Mouse (Mus musculus): Measurements from ENCODE around the gene Smim24. TPM values are rescaled to one million over a fixed set of nuclear protein-coding genes. Genes with fewer than 3 reads are reported as not detected.

Smim24 gene
- polyA plus RNA-seq, 1 experiment, result 4.5 TPM

DNA sequence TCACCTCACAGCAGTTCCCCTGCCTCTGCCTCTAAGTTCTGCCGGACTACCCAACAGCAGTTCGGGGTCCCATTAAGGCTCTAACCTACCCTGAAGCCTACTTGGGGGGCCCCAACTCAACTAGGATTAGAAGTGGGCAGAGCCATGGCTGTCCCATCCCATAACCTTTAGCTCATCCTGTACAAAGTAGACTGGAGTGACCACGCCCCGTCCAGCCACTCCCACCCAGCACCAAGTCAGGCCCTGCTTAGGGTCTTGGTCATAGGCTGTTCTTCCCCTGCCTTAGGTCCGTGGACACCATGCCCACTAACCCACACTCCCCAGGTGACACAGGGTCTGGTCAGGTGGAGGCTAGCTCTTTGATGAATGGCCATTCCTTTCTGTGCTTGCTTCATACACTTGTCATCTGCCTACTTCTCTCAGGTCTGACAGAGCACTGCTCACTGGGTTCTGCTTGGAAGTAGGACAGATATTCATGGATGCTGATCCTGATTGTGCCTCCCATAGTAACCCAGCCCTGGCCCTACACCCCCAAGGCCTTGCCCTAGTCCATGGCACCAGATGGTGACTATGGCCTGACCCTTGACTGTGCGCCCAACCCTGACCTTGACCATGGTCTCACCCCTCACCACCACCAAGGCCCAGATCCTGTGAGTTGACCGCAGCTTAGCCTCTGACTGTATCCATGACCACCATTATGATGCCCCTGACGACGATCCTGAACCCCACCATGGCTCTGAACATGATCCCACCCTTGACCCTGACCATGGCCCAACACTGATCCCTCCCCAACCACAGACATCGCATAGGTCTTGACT lies 26.5 kb downstream of the Smim24 start:
- DNase-seq (ENCODE audit: extremely low spot score in 1 of 2, low spot score in 1 of 2), result no peak

DNA sequence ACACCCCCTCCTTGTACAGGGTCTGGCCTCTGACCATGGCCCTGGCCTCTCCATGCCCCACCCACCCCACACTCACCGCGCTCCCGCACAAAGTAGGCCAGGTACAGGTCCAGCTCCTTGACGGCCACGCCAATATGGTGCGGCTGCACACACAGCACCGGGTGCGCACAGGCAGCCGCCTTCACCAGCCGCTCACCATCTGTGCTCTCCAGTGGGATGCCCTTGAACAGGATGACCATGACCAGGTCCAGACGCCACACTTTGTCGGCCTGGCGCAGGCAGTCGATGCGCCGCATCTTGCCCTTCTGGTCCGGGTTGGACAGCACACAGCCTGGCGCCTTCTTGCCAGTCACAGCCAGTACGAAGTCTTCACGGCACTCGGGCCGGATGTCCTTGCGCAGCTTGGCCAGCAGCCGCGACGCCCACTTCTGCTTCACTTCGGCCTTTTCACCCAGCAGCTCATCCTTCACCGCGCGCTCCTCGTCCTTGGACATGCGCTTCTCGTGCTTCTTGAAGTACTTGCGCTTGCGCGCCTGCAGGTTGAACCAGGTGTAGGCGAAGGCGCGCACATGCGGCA lies 27.4 kb downstream of the Smim24 start:
- DNase-seq (ENCODE audit: extremely low spot score in 1 of 2, low spot score in 1 of 2), result no peak

DNA sequence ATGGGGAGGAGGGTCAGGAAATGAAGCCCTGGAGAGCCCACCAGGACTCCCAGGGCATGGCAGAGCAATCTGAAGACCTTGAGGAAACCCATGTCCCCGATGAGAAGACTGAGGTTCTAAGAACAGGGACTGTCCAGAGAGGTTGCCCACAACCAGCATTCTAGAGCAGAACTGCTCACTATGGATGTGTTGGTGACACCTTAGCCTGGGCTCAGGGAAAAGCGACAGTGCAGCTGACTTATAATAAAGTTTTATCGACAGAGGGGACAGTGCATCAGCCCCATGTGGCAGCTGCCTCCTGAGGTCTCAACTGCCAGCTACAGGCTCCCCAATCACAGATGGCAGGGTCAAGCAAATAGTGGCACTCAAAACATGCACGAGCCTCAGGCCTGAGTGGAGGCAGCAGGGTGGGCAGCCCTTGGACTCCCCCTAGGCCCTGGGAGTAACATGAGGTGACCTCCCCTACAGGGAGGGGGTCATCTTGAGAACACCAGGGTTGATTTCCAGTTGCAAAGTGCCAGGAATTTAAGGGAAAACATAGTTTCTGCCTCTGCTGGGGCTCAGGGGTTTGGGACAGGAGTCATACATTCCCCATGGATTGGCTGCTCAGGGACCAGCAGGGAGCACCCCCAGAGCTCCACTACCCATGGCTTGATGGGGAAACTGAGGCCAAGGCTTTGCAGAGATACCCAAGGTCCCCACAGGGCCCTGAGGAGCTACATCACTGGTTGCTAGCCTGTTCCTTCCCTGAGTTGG lies 28.4 kb downstream of the Smim24 start:
- DNase-seq (ENCODE audit: extremely low spot score in 1 of 2, low spot score in 1 of 2), result no peak

DNA sequence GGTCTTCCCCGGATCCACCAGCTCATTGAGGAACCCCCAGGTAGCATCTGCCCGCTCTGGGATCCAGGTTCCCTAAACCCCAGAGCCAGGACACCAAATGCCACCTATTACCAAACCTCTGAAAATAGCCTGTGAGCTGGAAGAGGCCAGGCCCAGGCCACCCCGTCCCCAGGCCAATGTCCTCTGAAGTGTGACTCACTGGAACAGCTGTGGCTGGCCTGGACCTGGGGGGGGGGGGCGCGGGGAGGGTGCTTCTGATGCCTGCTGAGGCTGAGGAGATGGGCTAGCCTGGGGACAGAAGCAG lies 28.9 kb downstream of the Smim24 start:
- no peak for DNase-seq (ENCODE audit: extremely low spot score in 1 of 2, low spot score in 1 of 2)

DNA sequence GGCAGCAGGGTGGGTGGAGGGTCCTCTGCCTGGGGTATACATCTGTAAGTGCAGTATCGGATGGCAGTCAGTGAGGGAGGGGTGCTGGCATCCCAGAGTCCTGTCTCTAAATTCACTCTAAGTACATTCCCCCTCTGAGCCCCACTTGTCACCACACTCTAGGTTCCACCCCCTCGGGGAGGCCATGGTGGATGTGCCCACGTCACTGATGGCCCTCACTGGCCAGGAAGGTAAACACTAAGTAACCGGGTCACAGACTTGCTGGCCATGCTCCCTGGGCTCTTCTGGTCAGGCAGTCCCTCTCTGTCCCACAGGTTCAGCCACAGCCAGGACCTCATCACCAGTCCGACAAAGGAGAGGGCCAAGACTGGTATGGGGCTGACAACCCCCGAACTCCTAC lies 29.3 kb downstream of the Smim24 start:
- no peak for DNase-seq (ENCODE audit: extremely low spot score in 1 of 2, low spot score in 1 of 2)

DNA sequence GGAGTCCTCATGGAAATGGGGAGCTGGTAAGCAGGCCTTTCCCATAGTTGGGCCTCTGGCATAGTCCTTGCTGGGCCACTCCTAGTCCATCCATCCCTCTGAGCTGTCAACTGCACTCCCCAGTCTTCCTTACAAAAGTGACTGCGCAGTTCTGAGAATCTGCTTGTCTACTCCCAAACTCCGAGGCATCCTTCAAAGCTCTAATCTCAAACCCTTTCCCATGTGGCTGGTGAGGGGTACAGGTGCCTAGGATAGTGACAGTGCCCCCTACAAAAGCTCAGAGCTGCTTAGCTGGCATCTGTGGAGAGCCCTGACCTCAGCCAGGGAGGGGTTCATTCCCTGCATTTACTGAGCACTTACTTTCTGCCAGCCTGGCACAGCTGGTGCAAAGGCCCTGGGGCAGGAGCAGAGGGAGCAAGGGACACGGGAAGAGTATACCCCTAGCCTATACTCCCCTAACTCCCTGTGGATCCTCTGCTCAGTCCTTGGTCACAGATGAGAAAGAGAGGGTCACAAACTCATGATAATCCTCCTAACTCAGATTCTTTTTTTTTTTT lies 29.9 kb downstream of the Smim24 start:
- no peak for DNase-seq (ENCODE audit: extremely low spot score in 1 of 2, low spot score in 1 of 2)

DNA sequence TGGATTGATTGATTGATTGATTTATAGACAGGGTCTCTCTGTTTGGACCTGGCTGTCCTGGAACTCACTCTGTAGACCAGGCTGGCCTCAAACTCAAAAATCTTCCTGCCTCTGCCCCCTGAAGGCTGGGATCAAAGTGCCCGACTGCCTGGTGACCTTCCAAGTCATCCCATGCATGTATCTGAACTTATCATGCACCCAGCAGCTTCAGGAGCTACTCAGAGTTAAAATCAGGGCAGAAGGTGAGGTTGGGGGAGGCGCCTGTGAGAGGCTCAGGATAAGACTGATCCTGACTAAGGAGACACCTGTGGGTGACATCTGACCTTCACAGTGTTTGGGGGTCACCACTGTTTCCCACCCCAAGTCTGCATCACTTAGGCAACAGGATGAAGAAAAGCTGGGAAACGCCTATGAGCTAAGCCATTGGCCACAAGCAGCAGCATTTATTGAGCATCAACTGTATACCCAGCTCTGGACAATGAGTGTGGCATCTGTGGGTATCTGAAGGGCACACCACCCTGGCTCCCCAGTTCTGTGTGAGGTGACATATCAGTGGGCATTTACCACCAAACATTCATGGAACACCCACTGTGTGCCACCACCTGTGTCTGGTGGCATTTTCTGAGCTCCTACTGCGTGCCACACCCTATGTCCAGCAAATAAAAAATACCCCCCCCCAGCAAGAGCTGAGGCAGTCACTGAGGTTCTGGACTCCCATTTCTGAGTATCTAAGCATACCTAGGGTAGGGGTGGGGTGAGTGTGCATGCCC lies 30.8 kb downstream of the Smim24 start:
- DNase-seq (ENCODE audit: extremely low spot score in 1 of 2, low spot score in 1 of 2), result peak in 1 of 2 experiments; percentile 0

DNA sequence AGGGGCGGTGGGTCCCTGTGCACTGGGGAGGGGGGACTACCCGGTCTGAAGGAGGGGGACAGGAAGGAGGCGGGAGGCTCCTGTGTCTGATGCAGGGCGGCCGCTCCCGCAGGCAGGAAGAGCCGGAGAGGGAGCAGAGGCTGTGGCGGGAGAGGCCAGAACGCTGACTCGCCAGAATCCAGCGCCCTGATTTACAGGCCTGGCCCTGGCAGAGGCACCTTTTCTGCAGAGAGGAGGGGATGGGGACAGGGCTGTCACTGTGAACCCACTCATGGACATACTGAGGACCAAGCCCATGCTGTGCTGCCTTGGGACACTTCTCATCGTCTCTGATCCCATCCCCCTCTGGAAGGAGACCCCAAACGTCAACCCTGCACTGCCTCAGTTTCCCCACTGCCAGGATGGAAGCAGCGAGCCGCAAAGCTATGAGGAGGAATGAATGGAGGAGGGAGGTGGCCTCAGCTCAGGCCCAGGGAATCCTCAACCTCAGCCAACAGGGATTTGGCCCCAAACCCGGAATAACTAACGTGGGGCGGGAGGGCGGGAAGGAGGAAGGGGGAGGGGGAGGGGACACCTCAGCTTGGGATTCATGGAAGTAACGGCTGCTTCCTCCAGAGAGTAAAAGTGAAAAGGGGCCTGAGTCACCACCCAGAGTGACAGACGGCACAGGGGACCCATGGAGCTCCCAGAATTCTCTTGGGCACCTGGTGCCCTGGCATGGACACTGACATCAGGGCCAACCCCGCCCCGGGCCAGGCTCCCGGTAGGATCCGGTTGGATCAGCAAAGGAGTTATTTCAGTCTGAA lies 31.6 kb downstream of the Smim24 start:
- peak in 1 of 2 experiments; percentile 9 for DNase-seq (ENCODE audit: extremely low spot score in 1 of 2, low spot score in 1 of 2)

DNA sequence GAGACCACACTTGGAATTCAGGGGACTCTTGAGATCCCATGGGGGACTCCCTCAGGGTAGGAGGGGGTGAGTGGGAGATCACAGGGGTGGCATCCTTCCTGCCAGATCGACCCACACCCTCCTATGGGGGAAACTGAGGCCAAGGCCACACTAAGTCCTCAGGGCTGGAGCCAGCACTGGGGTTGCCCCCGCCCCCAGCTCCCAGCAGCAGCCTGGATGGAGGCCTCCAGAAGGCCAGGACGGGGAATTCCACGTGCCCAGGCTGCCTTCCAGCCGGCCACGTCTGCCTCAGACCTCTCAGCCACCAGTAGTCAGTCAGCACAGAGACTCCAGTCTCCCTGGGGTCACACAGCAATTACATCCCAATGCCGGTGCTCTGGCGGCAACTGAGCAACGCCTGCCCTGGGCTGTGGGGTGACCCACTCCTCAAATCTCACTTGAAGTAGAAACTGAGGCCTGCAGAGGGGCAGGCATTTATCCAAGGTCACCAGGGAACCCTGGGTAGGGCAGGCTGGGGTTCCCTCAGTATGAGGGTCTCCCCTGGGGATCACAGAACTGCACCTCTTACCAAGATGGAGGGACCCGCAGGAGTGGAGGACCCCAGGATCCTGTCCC lies 32.5 kb downstream of the Smim24 start:
- DNase-seq (ENCODE audit: extremely low spot score in 1 of 2, low spot score in 1 of 2), result peak in 1 of 2 experiments; percentile 7

DNA sequence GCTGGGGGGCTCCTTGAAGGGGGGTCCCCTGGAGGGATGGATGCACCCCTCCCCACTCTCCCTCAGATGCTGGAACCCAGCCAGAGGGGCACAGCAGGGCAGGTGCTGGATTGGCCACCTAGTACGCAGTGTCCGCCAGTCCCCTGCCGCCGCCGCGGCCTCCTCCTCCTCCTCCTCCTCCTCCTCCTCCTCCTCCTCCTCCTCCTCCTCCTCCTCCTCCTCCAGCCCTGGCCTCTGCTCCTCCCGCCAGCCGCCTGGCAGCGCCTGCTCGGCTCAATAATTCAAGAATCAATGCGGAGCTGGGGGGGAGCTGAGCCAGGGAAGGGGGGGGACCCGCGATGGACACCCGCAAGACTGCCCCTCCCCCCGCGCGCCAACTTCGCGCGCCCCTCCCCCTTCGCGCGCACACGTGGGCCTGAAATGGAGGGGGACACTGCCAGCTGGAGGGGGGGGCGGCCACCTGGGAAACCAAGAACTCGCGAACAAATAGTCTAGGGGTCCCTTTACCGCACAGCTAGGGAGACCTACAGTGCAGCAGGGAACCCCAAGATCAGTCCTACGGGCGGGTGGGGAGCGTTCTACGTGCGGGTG lies 33.3 kb downstream of the Smim24 start:
- DNase-seq (ENCODE audit: extremely low spot score in 1 of 2, low spot score in 1 of 2), result peak in 1 of 2 experiments; percentile 3

DNA sequence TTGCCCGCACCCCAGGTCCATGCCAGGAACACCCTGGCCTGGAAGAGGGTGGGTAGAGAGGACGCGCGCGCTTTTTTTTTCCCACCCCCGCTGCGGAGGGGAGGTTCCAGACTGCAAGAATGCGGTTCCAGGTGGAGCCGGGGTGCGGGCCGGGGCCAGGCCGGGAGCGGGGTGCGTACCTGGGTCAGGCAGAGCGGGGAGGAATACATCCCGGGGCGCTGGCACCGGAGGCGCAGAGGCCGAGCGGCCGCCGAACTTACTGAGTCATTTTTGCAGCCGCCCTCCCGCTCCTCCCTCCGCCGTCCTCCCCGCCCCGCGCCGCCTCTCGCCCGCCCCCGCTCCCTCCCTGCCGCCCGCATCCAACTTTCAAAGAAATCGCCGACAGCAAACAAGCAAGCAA lies 34.0 kb downstream of the Smim24 start:
- no peak for DNase-seq (ENCODE audit: extremely low spot score in 1 of 2, low spot score in 1 of 2)

DNA sequence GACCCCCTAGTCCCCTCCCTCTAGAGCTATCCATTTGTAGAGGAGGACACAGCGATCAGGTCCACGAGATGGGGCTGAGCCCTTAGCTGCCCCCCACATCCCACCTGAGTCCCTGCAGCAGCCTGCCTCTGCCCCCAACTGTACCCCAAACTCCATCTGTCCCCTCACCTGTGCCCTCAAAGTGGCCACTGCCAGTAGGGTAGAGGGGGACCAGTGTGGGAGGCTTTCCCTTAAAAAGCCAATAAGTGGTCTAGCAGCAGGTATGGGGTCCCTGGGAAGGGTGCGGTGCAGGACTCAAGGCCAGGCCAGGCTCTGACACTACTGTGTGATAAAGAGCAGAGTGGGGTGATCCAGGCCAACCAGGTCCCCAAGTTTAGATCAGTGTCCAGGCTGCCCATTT lies 34.5 kb downstream of the Smim24 start:
- DNase-seq (ENCODE audit: extremely low spot score in 1 of 2, low spot score in 1 of 2), result no peak

DNA sequence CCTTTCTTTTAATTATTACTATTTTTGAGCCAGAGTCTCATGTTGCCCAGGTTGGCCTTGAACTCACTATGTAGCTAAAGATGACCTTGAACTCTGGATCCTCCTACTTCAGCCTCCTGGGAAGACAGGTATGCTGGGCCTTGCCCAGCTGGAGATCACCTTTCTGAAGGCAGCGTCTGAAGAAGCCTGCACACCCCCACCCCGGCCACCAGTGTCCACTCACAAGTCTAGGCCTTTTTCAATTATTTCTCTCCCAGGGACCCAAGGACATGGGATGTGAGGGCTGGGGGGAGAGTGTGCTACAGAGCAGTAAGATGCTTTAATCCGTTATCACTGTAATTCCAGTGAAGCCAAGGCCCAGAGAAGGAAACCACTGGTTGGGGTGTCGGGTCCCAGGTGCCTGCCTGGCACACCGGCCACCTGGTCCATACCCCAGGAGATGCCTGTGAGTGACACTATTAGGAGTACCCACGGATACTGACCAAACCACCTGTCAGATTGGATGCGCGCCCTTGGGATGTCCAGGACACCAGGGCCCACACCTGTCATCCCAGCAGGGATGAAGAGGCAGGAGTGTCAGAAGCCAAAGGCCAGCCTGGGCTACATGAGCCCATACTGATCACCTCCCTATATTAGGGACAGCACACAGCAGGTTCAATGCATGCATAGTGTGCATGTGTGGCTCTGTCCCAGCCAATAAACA lies 35.1 kb downstream of the Smim24 start:
- no peak for DNase-seq (ENCODE audit: extremely low spot score in 1 of 2, low spot score in 1 of 2)

DNA sequence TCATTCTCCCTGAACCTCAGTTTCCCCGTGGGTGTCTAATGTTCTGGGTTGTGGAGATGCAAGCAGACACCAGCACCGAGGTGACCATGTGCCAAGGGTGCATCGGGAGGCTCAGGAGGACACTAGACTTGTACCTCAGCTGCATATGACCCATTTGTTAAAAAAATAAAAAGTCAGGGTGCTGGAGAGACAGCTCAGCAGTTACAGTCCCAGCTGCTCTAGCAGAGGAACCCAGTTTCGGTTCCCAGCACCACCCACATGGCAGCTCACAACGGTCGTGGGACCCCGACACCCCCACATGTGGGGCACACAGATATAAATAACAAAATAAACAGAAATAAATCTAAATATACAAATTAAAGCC lies 35.6 kb downstream of the Smim24 start:
- DNase-seq (ENCODE audit: extremely low spot score in 1 of 2, low spot score in 1 of 2), result no peak

DNA sequence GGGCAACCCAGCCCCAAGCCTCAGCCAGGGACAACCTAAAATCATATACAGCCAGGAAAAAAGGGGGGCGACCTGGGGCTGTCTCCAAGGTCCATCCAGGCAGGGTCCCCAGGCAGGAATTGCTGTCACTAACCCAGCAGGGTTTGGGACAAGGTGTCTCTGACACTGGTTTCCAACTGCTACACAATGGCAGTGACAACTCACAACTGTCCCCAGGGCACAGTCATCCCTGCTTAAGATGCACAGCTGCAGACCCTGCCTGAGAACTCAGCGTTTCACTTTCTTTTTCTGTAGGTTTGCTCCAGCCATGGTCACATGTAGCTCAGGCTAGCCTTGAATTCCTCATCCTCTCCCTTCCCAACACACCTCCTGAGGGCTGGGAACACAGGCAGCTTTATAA lies 36.2 kb downstream of the Smim24 start:
- DNase-seq (ENCODE audit: extremely low spot score in 1 of 2, low spot score in 1 of 2), result no peak

DNA sequence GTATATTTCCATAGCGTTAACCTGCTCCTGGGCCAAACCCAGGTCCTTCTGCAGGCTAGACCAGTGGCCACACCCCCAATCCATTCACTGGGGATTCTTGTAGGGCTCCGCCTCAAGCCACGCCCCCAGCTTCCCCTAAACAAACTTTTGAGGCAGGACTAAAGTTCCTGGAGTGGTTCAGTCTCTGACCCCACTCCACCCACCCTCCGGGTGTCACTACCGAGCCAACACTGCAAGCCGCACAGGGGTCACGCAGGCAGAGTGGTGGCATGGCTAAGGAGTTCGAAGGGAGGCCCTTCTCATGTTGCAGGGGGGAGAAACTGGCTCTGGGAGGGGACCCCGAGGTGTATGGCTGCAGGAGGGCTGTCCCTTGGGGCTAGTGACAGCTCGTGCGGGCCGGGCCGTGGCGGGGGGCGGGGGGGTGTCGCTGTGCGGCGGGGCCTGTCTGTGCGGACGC lies 36.8 kb downstream of the Smim24 start:
- DNase-seq (ENCODE audit: extremely low spot score in 1 of 2, low spot score in 1 of 2), result peak in 1 of 2 experiments; percentile 73

DNA sequence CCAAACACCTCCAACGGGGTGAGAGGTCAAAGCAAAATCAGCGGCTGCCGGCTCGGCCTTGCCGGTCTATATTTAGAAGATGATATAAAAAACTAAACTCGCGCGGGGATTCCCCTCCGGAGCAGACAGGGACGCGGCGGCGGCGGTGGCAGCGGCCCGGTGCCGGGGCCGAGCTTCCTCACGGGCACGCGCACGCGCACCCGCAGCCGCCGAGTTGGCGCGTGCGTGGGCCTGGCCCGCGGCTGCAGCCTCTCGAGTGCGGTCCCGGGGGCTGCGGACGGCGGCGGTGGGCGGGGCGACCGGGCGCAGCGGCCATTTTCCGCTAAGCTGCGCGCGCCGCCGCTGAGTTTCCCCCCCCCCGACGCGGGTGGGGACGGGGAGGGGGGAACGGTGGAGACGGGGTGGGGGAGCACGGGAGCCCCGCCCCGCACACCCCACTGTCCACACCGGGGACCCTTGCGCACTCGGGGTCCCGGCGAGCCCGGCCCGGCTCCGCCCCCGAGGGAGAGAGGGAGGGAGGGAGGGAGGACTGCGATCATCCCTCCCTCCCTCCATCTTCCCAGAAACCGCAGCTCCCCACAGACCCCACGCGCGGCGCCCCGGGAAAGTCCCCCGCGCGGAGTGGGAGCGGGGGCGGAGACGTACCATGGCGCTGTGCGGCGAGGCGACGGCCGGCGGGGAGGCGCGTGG lies 37.4 kb downstream of the Smim24 start:
- peak in 1 of 2 experiments; percentile 82 for DNase-seq (ENCODE audit: extremely low spot score in 1 of 2, low spot score in 1 of 2)

Measured in frontal cortex, adult 2 months (tissue).